Mouse (Mus musculus) thymus, postnatal 10 days (tissue): Measurements from ENCODE around the gene Phc3.

Experiments used
- DNase-seq, 2 experiments: peaks; one replicate each; pipeline ENCODE4 v3.0.0; 2021; ENCODE audit warnings: low spot score in 2 of 2

Phc3 gene

DNA sequence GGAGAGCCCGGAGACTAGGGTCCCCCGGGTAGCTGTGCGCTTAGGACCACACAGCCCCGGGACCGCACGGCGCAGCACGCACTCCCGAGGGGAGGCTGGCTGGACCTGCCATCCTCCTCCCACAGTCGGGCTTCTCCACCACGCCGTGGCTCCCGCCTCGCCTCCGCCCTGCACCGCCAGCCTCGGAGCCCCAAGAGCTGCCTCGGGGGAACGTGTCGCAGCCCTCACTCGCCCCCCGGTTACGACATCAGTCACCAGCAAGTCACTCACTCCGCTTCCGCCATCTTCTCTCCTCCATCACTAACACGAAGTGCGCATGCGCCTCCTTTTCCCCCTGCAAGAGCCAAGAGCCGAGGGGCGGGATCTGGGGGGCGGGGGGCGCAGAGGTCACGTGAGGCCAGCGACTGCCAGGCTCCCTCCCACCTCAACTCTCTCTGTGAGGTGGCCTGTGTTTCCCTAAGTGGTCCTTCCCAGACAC, at the start of gene Phc3:
Phc3 (minus strand) TSS at position 312 of the 478 bp plus-strand sequence.
- DNase-seq: peak; percentile 92 to 94

GRCm38 (mm10) chr3:31017652-31018051, 48.4 kb upstream of the Phc3 start:
- no peak for DNase-seq

DNA sequence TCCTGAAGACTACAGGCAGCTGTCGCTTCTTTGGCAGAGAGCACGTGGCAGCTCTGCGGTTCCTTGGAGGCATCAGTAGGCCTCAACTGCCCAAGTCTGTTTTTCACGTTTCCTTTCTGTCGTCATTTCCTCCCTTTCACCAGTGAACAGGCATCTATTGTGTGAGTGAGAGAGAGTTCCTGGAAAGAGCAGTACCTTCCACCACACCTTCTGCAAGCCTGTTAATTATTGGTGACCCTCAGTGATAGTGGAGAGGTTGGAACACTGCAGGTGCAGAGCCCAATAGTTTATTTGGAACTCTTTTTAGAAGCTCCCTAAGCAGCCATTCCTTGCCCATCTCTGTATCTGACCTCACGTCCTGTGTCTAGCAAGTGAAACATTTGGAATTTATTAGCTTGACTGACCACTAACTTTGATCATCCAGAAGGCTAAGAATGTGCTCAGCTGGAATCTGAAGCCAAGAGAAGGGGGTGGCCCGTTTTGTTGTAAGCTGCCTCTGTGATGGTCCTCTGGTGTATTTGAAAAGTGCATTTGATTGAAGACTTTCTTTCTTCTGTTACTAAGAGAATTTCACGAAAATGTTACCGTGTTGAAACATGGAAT, 47.5 kb upstream of the Phc3 start:
- no peak for DNase-seq

DNA sequence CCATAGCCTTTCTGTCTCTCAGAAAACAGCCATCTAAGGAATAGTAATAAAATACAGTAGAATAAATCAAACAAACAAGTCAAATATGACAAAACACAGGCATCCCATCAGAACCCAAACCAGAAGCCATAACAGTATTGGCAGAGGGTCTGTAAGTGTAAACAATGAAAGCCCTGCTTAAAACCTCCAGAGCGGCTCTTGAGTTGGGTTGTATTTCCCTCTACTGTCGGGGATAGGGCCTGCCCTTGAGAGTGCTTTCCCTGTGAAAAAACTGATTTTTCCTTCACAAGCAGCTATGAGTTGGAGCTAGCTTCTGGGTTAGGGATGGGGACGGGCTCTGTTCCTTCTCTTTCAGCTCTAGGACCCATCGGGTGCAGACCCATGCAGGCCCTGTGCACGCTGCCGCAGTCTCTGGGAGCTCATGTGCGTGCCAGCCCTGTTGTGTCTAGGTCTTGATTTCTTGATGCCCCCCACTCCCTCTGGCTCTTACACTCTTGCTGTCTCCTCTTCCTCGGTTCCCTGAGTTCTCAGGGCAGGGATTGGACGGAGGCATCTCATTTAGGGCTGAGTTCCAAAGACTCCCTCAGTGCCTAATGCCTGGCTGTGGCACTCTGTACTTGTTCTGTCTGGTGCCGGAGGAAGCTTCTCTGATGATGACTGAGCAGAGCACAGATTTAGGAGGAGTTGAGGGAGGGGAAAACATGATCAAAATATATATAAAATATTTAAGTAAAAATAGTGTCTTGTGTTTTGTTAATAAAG, 46.6 kb upstream of the Phc3 start:
- DNase-seq: no peak

- DNase-seq: no peak
These were observed 45.2 kb upstream of the Phc3 start for GRCm38 (mm10) chr3:31014374-31014773.

GRCm38 (mm10) chr3:31004320-31005209, 35.4 kb upstream of the Phc3 start:
- DNase-seq: no peak

DNA sequence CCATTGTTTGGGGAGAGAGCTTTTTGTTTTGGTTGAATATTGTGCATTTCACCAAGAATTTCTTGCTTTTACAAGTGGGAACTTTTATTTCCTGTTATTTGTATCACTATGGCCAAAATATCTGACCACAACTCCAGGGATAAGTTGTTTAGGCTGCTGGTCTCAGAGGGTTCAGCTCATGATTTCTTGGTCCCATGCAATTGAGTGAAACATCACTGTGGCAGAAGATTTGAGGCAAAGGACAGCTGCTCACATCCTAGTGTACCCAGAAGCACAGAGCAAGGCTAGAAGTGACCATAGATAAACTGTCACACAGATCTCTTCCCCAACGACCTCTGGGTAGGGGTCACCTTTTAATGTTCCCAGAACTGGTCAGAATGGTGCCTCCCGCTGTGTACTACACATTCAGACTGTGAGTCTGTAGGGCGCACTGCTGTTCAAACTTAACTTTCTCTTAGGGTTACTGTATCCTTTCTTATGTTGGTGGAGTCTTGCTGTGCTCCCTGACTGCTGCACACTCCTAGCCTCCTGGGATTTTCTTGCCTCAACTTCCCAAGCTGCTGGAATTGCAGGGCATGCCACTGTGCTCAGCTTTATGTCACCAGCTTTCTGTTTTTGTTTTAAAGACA, 31.9 kb upstream of the Phc3 start:
- no peak for DNase-seq

GRCm38 (mm10) chr3:31000018-31000407, 30.8 kb upstream of the Phc3 start:
- no peak for DNase-seq

DNA sequence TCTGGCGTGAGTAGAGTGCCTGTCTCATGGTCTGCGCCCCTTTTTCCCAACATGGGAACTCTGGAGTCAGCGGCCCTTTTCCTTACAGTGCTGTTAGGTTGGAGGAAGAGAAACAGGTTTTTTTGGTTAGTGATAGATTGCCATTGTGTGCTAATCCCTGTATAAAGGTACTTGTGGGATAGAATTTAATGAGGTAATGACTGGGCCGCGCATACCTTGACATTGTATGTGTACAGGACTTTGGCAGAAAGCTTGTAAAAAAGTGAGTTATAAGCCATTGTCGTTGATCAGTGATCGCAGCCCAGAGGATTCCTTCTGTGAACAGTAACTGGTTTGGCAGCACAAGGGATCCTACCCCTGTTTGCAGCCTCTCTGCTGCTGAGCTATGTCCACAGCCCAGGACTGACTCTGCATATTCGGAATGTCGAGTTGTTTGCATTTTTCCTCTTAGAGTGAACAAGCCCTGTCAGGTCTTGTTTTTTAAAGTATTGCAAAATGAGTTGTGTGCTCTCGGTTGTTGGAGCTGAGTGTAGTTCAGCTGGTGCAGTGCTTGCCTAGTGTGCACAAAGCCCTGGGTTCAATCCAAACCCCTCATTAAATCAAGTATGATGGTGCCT, 30.3 kb upstream of the Phc3 start:
- DNase-seq: no peak

DNA sequence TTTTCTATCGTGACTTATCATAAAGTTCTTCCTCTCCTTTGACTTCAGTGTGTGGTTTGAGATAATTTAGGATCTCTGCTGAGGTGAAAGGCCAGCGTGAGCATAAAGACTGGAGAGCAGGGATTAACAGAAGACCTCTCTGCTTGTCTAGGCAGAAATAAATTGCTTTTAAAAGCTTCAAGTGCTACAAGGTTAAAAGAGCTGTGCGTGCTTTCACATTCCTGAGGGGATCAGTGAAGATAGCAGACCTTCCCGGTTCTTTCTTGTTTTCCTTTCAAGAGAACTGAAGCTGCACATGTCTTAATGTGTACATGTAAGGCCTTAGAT, 27.4 kb upstream of the Phc3 start:
- DNase-seq: no peak

GRCm38 (mm10) chr3:30995899-30996687, 26.9 kb upstream of the Phc3 start:
- no peak for DNase-seq

DNA sequence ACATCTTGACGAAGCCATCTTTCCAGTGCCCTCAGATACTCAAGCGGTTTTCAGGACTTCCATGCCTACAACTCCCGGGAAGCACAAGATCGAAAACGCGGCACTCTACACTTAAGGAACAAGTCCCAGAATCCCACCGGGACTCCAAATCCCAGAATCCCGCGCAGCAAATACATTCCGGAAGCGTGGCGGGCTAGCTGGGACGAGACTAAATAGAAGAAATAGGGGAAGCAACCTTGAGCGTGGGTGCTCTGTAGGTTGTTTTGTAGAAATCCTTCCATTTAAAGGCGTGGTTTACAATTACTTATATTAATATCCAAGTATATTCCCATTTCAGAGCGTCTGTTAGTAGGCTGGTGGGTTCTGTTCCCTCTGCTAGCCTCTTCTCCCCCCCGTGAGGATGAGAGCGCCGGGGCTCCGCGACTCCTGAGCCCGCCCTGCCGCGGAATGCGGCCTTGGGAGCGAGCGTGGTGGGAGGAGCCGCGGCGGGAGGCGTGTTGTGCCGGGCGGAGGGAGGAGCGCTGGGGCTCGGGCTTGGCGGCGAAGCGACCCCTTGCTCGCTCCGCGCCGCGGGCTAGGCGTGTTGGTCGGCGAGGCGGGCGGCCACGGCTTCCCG, 26.2 kb upstream of the Phc3 start, which contains the start of gene Prkci:
Prkci (plus strand) TSS at position 465 of the 616 bp plus-strand sequence.
- peak; percentile 89 to 90 for DNase-seq

DNA sequence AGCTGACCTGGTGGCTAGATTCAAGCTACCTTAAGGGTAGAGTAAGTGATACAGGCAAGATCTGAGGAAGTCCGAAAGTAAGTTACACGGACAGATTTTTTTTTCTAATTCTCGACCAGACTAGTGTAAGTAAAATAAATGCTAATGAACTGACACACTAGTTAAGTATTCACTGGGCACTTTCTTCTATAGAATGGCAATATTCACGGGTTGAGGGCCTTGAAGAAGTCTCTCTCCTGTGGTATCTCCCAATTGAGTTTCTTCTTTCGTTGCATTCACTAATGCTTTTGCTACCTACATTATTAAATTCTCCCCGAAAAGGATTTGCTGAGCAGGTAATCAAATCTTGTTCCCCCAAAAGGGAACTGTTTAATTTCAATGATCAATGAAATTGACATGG, 25.6 kb upstream of the Phc3 start:
- no peak for DNase-seq

GRCm38 (mm10) chr3:30993066-30993573, 23.9 kb upstream of the Phc3 start:
- DNase-seq: no peak

GRCm38 (mm10) chr3:30992161-30992560, 22.9 kb upstream of the Phc3 start:
- no peak for DNase-seq

DNA sequence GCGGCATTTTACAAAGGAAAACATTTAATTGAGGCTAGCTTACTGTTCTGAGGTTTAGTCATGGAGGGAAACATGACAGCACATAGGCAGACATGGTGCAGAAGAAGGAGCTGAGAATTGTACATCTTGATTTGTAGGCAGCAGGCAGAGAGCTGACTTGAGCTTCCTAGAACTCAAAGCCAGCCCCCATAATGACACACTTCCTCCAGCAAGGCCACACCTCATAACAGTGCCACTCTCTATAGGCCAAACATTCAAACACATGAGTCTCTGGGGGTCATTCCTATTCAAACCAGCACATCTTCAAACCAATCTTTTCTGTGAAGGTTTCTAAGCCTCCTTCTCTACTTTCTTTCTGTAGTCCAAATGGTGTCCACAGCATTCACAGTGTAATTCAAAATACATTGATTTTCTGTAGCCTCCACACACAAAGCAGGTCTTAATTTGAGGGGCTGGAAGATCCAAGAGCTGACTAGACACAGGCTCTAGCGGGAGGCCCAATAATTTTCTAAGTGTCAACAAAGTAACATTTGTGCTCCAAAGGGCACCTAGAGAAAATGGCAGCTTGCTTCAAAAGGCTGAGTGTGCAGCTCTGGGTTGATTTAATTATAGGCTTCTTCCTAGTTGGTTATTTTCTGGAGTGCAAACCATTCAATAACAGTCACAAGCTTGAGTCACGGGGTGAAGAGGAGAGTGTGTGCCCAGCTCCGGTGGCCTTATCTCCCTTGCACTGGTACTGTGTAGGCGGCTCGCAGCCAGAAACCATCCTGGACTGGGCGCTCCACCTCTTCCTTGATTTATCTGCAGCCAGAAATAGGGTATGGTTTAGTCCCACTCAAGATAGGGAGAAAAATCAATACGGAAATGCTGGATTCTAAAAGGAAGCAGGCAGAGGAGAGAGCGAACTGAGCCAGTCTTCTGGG, 18.4 kb upstream of the Phc3 start:
- no peak for DNase-seq

- DNase-seq: no peak
These were observed 13.8 kb upstream of the Phc3 start for GRCm38 (mm10) chr3:30982924-30983536.

DNA sequence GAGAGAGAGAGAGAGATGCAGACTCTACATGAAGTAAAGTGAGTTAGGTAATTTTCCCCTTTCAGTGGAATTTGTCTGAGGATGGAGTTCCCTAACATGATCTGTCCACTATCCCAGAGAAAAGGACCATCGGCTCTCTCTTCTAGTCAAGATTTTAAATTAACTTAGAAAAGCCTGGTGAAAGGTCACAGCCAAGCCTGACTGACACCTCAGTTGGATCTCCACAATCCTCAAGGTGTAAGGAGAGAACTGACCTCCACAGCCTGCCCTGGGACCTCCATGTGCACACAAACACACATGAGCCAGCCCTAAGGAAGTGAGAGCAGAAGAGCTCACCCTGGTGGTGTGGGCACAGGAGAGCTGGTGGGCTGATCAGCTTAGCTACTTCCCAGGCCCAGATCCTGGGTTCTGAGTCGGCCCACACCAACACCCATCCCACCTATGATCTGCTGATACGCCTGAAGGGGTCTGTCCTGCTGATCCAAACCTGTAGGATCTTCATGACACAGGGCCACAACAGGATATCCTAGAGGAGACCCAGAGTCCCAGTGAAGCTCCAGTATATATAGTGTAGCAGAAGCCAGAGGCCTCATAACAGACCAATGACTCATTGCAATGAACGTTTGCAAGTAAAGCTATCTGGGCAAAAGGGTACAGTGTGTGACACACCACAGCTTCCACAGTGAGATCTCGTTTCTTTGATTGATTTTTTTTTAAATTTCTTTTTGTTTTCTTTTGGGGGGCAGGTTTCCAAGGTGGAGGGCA, 12.6 kb upstream of the Phc3 start:
- no peak for DNase-seq
